Mouse (Mus musculus) heart, embryonic 12.5 days (tissue): ENCODE results near the gene Manf. TPM values are rescaled to one million over a fixed set of nuclear protein-coding genes. Genes with fewer than 3 reads are reported as not detected.

Source experiments
- ATAC-seq: fragments of 200-750 bp; cut with Nextera tagmentation; 2 replicates; pipeline ENCODE4 v1.8.0; 2017; ENCODE audit warnings: moderate TSS enrichment, moderate library complexity; ENCODE audit not compliant: insufficient number of reproducible peaks, low FRiP score
- H3K27ac ChIP-seq: fragments of 300-500 bp; sonication (generic); 2 replicates; pipeline ENCODE4 v1.5.1; 2016; ENCODE audit warnings: mild to moderate bottlenecking, moderate library complexity; ENCODE audit not compliant: poor library complexity, severe bottlenecking
- H3K27me3 ChIP-seq: fragments of 300-500 bp; sonication (generic); replicated peaks from 2 replicates; pipeline ENCODE4 v1.6.1; 2016; ENCODE audit warnings: mild to moderate bottlenecking, moderate library complexity
- H3K36me3 ChIP-seq: fragments of 300-500 bp; sonication (generic); 2 replicates; pipeline ENCODE4 v1.6.1; 2016; ENCODE audit warnings: mild to moderate bottlenecking, moderate library complexity
- H3K4me1 ChIP-seq: fragments of 300-500 bp; sonication (generic); replicated peaks from 2 replicates; pipeline ENCODE4 v1.6.1; 2016; ENCODE audit warnings: mild to moderate bottlenecking
- H3K4me2 ChIP-seq: fragments of 300-500 bp; sonication (generic); 2 replicates; pipeline ENCODE4 v1.6.1; 2016; ENCODE audit warnings: mild to moderate bottlenecking, moderate library complexity
- H3K4me3 ChIP-seq: fragments of 300-500 bp; sonication (generic); 2 replicates; pipeline ENCODE4 v1.5.1; 2016; ENCODE audit warnings: mild to moderate bottlenecking
- H3K9ac ChIP-seq: fragments of 300-500 bp; sonication (generic); 2 replicates; pipeline ENCODE4 v1.6.1; 2016; ENCODE audit warnings: mild to moderate bottlenecking, moderate library complexity
- H3K9me3 ChIP-seq: fragments of 300-500 bp; sonication (generic); replicated peaks from 2 replicates; pipeline ENCODE4 v1.6.1; 2016; ENCODE audit warnings: mild to moderate bottlenecking, moderate library complexity
- WGBS: fragments of 180-500 bp; shearing (Covaris S2); methylation state at CpG from one replicate; pipeline ENCODE4 v1.1.7; 2016; 5-methylcytosine and 5-hydroxymethylcytosine counted together
- polyA plus RNA-seq: library from polyadenylated mRNA; unstranded; fragments of >200 nt; fragmentation: Nextera tagmentation; extraction: Ambion mirVana; gene quantifications from 2 replicates; pipeline ENCODE4 v1.2.1, GENCODE M21; 2016

Gene Manf
- polyA plus RNA-seq, 1 experiment from 2014 or later, result 237 TPM

DNA sequence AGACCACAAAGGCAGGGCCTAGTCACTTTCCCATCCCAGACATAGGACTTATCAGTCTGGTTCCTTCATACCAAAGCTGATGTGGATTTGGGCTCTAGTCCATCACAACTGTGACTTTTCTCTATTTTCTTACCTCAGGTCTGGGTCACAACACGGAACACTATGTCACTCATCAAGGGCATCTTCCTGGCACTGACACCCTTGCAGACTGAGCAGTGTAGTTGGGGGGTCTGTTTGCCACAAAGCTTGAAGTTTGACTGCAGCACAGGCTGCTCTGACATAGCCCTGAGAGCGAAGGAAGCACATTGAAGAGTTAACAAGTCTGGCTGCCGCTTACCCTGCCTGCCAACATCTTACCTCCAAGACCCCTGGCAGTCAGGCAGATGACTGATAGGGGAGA is 8.7 kb downstream of the Manf start:
- peak overlapping the region; percentile 35 for H3K4me2 ChIP-seq
- peak overlapping the region; percentile 13; the same call in 1 of the 2 replicates for H3K9ac ChIP-seq
- 71% methylated on average over 3 of the region's 3 CpGs for WGBS
- no peaks in the 10 kb centered on the region for H3K27me3 ChIP-seq
- H3K4me1 ChIP-seq, result peaks cover 50% of the 10 kb centered on the region
- H3K9me3 ChIP-seq, result no peaks in the 10 kb centered on the region
- no peak for ATAC-seq
- H3K27ac ChIP-seq, result no peak overlapping the region
- no peak overlapping the region for H3K4me3 ChIP-seq
- peaks cover 62% of the 10 kb centered on the region for H3K36me3 ChIP-seq

DNA sequence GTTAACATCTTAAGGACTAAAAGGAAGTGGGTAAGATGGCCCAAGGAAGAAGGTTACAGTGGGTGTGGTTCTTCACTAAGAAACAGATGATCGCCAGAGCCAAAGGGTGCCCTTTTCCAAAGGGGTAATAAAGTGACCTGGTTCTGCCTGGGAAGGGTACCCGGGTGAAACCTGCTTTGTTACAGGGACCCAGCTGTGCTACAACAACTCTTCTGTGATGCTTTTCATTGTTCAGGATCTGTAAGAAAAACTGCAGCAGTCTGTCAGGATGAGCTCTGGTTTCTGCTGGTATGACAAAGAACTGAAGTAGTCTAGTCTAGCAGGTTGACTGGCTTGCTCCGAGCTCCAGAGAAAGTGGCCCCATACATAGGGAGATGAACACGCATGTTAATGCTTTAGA is 9.6 kb downstream of the Manf start:
- peaks cover 46% of the 10 kb centered on the region for H3K4me1 ChIP-seq
- peaks cover 66% of the 10 kb centered on the region for H3K36me3 ChIP-seq
- H3K27me3 ChIP-seq, result no peaks in the 10 kb centered on the region
- H3K4me3 ChIP-seq, result no peak overlapping the region
- no peak overlapping the region for H3K4me2 ChIP-seq
- no peaks in the 10 kb centered on the region for H3K9me3 ChIP-seq
- no peak overlapping the region for H3K27ac ChIP-seq
- no peak for ATAC-seq
- no peak overlapping the region for H3K9ac ChIP-seq
- WGBS, result 79% methylated on average over 4 of the region's 4 CpGs

DNA sequence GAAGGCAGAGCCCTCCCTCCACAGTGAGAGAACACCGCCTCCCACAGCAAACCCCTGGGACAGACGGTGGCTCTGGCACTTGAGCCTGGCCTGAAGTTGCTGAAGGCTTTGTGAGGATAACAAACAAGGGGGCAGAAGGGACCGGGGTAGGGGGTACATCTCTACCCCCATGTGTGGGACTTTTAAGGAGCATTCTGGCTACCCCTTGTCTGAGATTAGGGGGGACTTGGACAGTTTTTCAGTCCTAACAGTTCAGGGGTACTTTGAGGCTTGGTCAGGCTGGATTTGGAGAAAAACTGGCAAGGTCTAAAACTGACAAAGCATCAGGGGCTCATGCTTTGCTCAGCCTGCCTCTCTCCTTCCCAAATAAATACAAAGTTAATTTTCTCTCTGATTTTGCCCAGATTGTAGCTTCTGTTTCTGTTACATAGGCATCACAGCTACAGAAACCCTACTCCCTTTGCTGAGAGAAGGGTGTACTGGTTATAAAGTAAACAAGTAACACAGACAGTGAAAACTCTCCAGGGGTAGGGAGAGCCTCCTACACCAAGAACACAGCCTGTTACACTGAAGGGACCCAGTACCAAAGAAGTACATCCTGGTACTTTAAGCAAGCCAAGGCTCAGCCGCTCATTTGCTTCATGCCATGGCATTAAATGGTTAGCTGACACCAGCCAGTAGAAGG is 10.6 kb downstream of the Manf start:
- WGBS, result 64% methylated on average over 4 of the region's 4 CpGs

DNA sequence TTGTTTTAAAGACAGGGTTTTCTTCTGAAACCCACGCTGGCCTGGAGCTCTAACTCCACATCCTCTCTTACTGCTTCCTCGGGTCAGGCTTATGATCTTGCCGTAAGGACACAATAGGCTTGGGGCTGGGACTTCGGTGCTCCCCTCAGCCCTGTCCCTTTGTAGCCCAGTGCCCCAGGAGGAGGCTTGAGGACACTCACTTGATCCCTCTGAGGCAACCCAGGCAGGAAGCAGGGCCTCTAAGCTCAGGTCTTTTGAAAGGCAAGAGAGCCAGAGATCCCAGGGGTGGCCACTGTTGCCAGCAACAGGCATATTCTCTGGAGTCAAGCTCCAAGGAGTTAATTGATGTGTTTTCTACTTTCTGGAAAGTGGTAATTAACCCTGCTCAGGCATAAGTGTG is 12.3 kb downstream of the Manf start:
- ATAC-seq, result no peak
- H3K36me3 ChIP-seq, result peaks cover 82% of the 10 kb centered on the region
- 72% methylated on average over 4 of the region's 4 CpGs for WGBS
- no peak overlapping the region for H3K27ac ChIP-seq
- H3K4me3 ChIP-seq, result no peak overlapping the region
- H3K9ac ChIP-seq, result peak overlapping the region; percentile 15; the same call in 1 of the 2 replicates
- H3K4me2 ChIP-seq, result no peak overlapping the region
- H3K27me3 ChIP-seq, result no peaks in the 10 kb centered on the region
- no peaks in the 10 kb centered on the region for H3K9me3 ChIP-seq
- H3K4me1 ChIP-seq, result peaks cover 29% of the 10 kb centered on the region

More for the DNA sequence above, 10.6 kb downstream of the Manf start:
- no peak for ATAC-seq
- H3K9ac ChIP-seq, result no peak overlapping the region
- no peak overlapping the region for H3K4me2 ChIP-seq
- H3K27ac ChIP-seq, result no peak overlapping the region
- H3K9me3 ChIP-seq, result no peaks in the 10 kb centered on the region
- H3K27me3 ChIP-seq, result no peaks in the 10 kb centered on the region
- H3K4me1 ChIP-seq, result peaks cover 46% of the 10 kb centered on the region
- H3K4me3 ChIP-seq, result no peak overlapping the region
- peaks cover 75% of the 10 kb centered on the region for H3K36me3 ChIP-seq

DNA sequence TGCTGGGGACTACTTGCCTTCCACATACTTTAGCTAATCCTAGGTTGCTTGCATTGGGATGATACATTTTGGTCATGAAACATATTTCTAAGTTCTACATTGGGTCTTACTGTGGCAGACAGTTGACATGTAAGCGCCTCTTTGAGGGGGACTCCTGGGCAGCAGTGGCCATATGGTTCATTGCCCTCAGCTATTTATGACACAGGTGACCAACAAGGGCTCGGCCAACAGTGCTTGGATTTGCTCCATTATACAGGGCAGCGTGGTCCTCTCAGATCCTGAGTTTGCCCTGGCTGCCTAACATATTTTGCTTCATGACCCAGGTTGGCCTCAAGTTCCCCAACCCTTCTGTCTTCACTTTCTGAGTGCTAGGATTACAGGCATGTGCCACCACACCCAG is 15.1 kb downstream of the Manf start:
- ATAC-seq, result no peak
- no peak overlapping the region for H3K9ac ChIP-seq
- no peak overlapping the region for H3K27ac ChIP-seq
- WGBS, result 92% methylated on average over 3 of the region's 3 CpGs
- peaks cover 7% of the 10 kb centered on the region for H3K4me1 ChIP-seq
- H3K9me3 ChIP-seq, result no peaks in the 10 kb centered on the region
- no peaks in the 10 kb centered on the region for H3K27me3 ChIP-seq
- no peak overlapping the region for H3K4me3 ChIP-seq
- H3K36me3 ChIP-seq, result peaks cover 69% of the 10 kb centered on the region
- H3K4me2 ChIP-seq, result no peak overlapping the region

DNA sequence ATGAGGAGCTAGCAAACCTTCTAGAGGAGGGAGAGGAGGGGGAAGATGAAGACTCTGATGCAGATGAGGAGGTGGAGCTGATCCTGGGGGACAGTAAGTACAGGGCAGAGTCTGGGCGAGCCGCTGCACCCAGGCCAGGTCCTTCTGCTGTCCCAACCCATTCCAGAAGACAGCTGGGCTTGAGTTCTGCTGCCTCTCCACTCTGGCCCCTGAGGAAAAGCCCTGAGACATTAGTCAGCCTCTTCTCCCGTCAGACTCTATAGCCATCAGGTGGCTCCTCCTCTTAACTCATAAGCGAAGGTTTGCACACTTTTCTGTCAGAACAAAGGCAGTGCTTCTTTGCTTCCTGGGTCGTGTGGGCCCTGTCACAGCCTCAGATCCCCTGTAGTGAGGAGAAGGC is 17.6 kb downstream of the Manf start:
- Histone ChIP-seq H3K4me3 (no peak overlapping the region), H3K4me2 (no peak overlapping the region), H3K9ac (no peak overlapping the region), H3K9me3 (no peaks in the 10 kb centered on the region), H3K27me3 (no peaks in the 10 kb centered on the region), H3K27ac (no peak overlapping the region), H3K36me3 (peaks cover 54% of the 10 kb centered on the region), H3K4me1 (no peaks in the 10 kb centered on the region)
- 84% methylated on average over 5 of the region's 5 CpGs for WGBS
- ATAC-seq, result no peak

DNA sequence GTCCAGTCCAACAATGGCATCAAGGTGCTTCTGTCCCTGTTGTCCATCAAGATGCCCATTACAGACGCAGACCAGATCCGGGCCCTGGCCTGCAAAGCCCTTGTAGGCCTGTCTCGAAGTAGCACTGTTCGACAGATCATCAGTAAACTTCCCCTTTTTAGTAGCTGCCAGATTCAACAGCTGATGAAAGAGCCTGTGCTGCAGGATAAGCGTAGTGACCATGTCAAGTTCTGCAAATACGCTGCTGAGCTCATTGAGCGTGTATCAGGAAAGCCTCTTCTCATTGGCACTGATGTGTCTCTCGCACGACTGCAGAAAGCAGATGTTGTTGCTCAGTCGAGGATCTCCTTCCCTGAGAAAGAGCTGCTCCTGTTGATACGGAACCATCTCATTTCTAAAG is 33.7 kb downstream of the Manf start:
- Histone ChIP-seq H3K4me1 (no peaks in the 10 kb centered on the region), H3K4me3 (no peak overlapping the region), H3K9me3 (no peaks in the 10 kb centered on the region), H3K27ac (no peak overlapping the region), H3K36me3 (peaks cover 74% of the 10 kb centered on the region), H3K9ac (no peak overlapping the region), H3K4me2 (no peak overlapping the region), H3K27me3 (no peaks in the 10 kb centered on the region)
- ATAC-seq, result no peak
- WGBS, result 87% methylated on average over 11 of the region's 11 CpGs

DNA sequence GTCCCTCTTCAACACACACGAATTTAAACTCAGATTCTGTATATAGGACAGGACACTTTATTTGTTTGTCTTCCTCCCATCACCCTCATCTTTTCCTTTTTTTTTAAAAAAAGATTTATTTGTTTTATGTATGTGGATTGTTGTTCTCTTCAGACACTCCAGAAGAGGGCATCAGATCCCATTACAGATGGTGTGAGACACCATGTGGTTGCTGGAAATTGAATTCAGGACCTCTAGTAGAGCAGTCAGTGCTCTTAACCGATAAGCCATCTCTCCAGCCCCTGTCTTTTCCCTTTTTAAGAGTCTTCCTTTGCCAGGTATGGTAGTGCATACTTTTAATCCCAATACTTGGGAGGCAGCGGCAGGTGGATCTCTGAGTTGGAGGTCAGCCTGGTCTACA is 35.1 kb downstream of the Manf start:
- Histone ChIP-seq H3K4me3 (no peak overlapping the region), H3K4me2 (no peak overlapping the region), H3K36me3 (peaks cover 75% of the 10 kb centered on the region), H3K27me3 (no peaks in the 10 kb centered on the region), H3K27ac (no peak overlapping the region), H3K9me3 (no peaks in the 10 kb centered on the region), H3K4me1 (no peaks in the 10 kb centered on the region), H3K9ac (no peak overlapping the region)
- no peak for ATAC-seq
- 80% methylated on average over 3 of the region's 3 CpGs for WGBS

DNA sequence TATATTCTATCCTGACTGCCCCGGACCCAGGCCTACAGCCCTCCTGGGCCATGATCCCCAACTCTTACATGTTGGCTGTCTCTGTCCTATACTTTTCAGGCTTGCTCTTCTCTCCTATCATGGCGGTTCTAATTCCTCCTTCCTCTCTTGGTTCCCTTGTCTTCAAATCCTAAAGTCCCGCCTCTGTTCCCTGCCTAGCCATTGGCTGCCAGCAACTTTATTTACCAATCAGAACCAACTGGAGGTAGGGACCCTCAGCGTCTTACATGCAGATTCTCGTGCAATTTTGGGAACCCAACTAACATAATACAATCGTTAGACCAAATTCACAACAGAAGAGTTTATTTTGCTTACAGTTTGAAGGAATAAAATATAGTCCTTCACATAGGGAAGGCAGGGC is 49.0 kb downstream of the Manf start:
- H3K4me3 ChIP-seq, result no peak overlapping the region
- H3K27ac ChIP-seq, result no peak overlapping the region
- no peaks in the 10 kb centered on the region for H3K9me3 ChIP-seq
- H3K4me2 ChIP-seq, result no peak overlapping the region
- H3K27me3 ChIP-seq, result no peaks in the 10 kb centered on the region
- ATAC-seq, result no peak
- 94% methylated on average over 6 of the region's 6 CpGs for WGBS
- H3K9ac ChIP-seq, result no peak overlapping the region
- H3K36me3 ChIP-seq, result peaks cover 67% of the 10 kb centered on the region
- H3K4me1 ChIP-seq, result no peaks in the 10 kb centered on the region

DNA sequence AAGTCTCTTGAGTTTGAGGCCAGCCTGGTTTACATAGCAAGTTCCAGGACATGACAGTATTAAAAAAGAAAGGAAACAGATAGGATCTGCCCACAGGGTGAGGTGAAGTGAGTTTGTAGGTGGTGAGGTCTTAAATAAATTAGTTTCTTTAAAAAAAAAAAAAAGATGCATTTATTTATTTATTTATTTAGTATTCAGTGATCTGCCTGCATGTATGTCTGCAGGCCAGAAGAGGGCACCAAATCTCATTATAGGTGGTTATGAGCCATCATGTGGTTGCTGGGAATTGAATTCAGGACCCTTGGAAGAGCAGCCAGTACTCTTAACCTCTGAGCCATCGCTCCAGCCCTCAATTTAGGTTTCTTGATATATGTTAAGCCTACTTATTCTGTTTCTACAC is 51.2 kb downstream of the Manf start:
- no peaks in the 10 kb centered on the region for H3K27me3 ChIP-seq
- WGBS, result 91% methylated on average over 1 of the region's 1 CpGs
- H3K9me3 ChIP-seq, result no peaks in the 10 kb centered on the region
- H3K4me2 ChIP-seq, result no peak overlapping the region
- H3K4me3 ChIP-seq, result no peak overlapping the region
- H3K27ac ChIP-seq, result no peak overlapping the region
- H3K9ac ChIP-seq, result no peak overlapping the region
- H3K36me3 ChIP-seq, result peaks cover 69% of the 10 kb centered on the region
- ATAC-seq, result no peak
- no peaks in the 10 kb centered on the region for H3K4me1 ChIP-seq

DNA sequence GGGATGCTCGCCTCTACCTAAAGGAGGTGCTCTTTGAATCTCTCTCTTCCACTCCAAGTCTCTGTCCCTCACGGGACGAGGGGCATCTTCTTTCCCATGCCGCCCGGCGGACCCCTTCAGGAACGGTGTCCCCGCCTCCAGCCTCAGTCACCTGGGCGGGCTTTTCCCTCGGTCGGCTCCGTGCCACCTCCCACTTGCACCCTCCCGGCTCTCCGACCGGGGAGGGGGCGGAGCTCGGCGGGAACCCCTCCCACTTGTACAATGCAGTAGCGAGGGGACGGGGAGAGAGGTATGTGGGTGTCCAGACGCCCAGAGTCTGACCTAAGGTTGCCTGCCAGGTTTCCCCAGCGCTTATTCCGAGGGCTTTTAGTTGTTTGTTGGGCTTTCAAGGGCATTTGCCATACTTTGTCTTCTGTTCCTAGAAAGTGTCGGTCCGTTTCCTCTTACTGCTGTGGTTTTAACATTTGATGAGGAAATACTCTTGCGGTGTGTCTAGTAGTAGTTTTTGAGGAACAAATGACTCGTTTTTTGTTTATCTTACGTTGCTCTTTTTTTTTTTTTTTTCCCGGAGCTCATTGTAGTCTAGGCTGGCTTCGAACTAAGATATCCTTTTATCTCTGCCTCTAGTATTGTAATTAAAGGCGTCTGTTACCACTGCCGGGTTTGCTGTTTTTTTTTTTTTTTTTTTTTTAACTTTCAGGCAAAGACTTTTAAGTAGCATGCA is 69.2 kb downstream of the Manf start:
- ATAC-seq, result peak; percentile 92
- Histone ChIP-seq H3K9ac (peak overlapping the region; percentile 90), H3K4me2 (peak overlapping the region; percentile 64), H3K9me3 (no peaks in the 10 kb centered on the region), H3K4me3 (peak overlapping the region; percentile 87), H3K4me1 (0 out of 2 replicates have a peak, but pooled peaks cover 3% of the 10 kb centered on the region), H3K27ac (peak overlapping the region; percentile 90), H3K36me3 (no peaks in the 10 kb centered on the region), H3K27me3 (no peaks in the 10 kb centered on the region)
- 2% methylated on average over 30 of the region's 32 CpGs for WGBS
